Mouse (Mus musculus) embryonic fibroblast, embryonic 13.5 days (primary cell): Measurements from ENCODE around the gene Vmn1r42.

ENCODE experiments used
- CTCF ChIP-seq: IDR thresholded peaks from 2 replicates; pipeline ENCODE4 v1.5.1; 2011; ENCODE audit warnings: mild to moderate bottlenecking, control low read depth, low read length, moderate library complexity, borderline replicate concordance; ENCODE audit not compliant: insufficient read depth
- POLR2A ChIP-seq: IDR thresholded peaks from 2 replicates; pipeline ENCODE4 v1.6.1; 2011; ENCODE audit warnings: low read depth, mild to moderate bottlenecking, control low read depth, low read length, moderate library complexity

DNA sequence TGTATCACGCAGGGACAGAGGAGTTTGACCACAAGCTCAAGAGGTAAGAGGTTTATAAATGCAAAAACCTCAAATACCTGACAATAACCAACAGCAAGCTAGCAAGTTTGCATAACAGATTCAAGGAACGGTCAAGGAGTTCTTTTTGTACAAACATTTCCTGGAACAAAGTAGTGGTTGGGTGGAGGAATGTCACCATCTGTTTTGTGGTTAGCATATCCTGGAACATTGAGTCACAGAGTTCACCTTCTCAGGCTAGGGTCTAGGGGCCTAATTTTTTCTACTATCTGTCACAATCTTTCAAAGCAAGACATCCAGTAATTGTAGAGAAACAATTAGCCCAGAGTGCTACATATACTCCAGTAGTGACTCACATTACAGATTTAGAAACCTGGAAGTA lies 8.9 kb downstream of the Vmn1r42 start:
- no peak for TF ChIP-seq CTCF
- no peak for TF ChIP-seq POLR2A
